Mouse (Mus musculus): ENCODE data around the gene Chst8. TPM values are rescaled to one million over a fixed set of nuclear protein-coding genes. Genes with fewer than 3 reads are reported as not detected.

The Chst8 gene
- polyA plus RNA-seq, 2 experiments, result 0.80 to 1.3 TPM

GRCm38 (mm10) chr7:34696086-34696485 is 116.4 kb downstream of the Chst8 start:
- Histone ChIP-seq H3K27me3 (ENCODE audit: control insufficient read depth, insufficient read depth, low read length) (no peaks in the 10 kb centered on the region), H3K4me3 (replicated peaks; ENCODE audit: low read length) (no peak overlapping the region), H3K4me2 (replicated peaks; ENCODE audit: low read depth, low read length, severe bottlenecking) (no peak overlapping the region), H3K27ac (replicated peaks; ENCODE audit: low read depth, low read length) (no peak overlapping the region), H3K4me1 (ENCODE audit: control insufficient read depth, insufficient read depth, low read length) (no peaks in the 10 kb centered on the region), H3K9me3 (ENCODE audit: control insufficient read depth, low read length) (no peaks in the 10 kb centered on the region), H3K9ac (ENCODE audit: low read depth, low read length, severe bottlenecking) (no peak overlapping the region), H3K36me3 (ENCODE audit: control insufficient read depth, insufficient read depth, low read length) (no peaks in the 10 kb centered on the region)
- WGBS, result 66% methylated on average over 9 of the region's 9 CpGs
- ATAC-seq (ENCODE audit: low FRiP score, low read depth) (no peak), DNase-seq (ENCODE audit: low spot score) (no peak)
- no peak for TF ChIP-seq POLR2A (IDR thresholded peaks at IDR 0.05; ENCODE audit: borderline replicate concordance, extremely low read depth, insufficient read depth, insufficient read length)

- Histone ChIP-seq H3K9ac (ENCODE audit: low read depth, low read length, severe bottlenecking) (no peak overlapping the region), H3K4me2 (replicated peaks; ENCODE audit: low read depth, low read length, severe bottlenecking) (no peak overlapping the region), H3K27me3 (ENCODE audit: control insufficient read depth, insufficient read depth, low read length) (no peaks in the 10 kb centered on the region), H3K27ac (replicated peaks; ENCODE audit: low read depth, low read length) (no peak overlapping the region), H3K9me3 (ENCODE audit: control insufficient read depth, low read length) (no peaks in the 10 kb centered on the region), H3K4me3 (replicated peaks; ENCODE audit: low read length) (no peak overlapping the region), H3K4me1 (ENCODE audit: control insufficient read depth, insufficient read depth, low read length) (no peaks in the 10 kb centered on the region), H3K36me3 (ENCODE audit: control insufficient read depth, insufficient read depth, low read length) (no peaks in the 10 kb centered on the region)
- ATAC-seq (ENCODE audit: low FRiP score, low read depth) (no peak), DNase-seq (ENCODE audit: low spot score) (no peak)
- WGBS, result 38% methylated on average over 9 of the region's 9 CpGs
- TF ChIP-seq POLR2A (IDR thresholded peaks at IDR 0.05; ENCODE audit: borderline replicate concordance, extremely low read depth, insufficient read depth, insufficient read length), result no peak
Measured at GRCm38 (mm10) chr7:34694898-34695297, 117.6 kb downstream of the Chst8 start.

- Histone ChIP-seq H3K36me3 (ENCODE audit: control insufficient read depth, insufficient read depth, low read length) (no peaks in the 10 kb centered on the region), H3K4me1 (ENCODE audit: control insufficient read depth, insufficient read depth, low read length) (0 out of 2 replicates have a peak, but pooled peaks cover 2% of the 10 kb centered on the region), H3K4me2 (replicated peaks; ENCODE audit: low read depth, low read length, severe bottlenecking) (no peak overlapping the region), H3K9ac (ENCODE audit: low read depth, low read length, severe bottlenecking) (no peak overlapping the region), H3K27ac (replicated peaks; ENCODE audit: low read depth, low read length) (no peak overlapping the region), H3K4me3 (replicated peaks; ENCODE audit: low read length) (no peak overlapping the region), H3K27me3 (ENCODE audit: control insufficient read depth, insufficient read depth, low read length) (no peaks in the 10 kb centered on the region), H3K9me3 (ENCODE audit: control insufficient read depth, low read length) (no peaks in the 10 kb centered on the region)
- 96% methylated on average over 13 of the region's 13 CpGs for WGBS
- no peak for DNase-seq (ENCODE audit: low spot score)
- no peak for TF ChIP-seq POLR2A (IDR thresholded peaks at IDR 0.05; ENCODE audit: borderline replicate concordance, extremely low read depth, insufficient read depth, insufficient read length)
- ATAC-seq (ENCODE audit: low FRiP score, low read depth), result no peak
Measured at GRCm38 (mm10) chr7:34693916-34694315, 118.6 kb downstream of the Chst8 start.

- ATAC-seq (ENCODE audit: low FRiP score, low read depth) (no peak), DNase-seq (ENCODE audit: low spot score) (no peak)
- no peak for TF ChIP-seq POLR2A (IDR thresholded peaks at IDR 0.05; ENCODE audit: borderline replicate concordance, extremely low read depth, insufficient read depth, insufficient read length)
- Histone ChIP-seq H3K27me3 (ENCODE audit: control insufficient read depth, insufficient read depth, low read length) (no peaks in the 10 kb centered on the region), H3K9me3 (ENCODE audit: control insufficient read depth, low read length) (no peaks in the 10 kb centered on the region), H3K4me1 (ENCODE audit: control insufficient read depth, insufficient read depth, low read length) (0 out of 2 replicates have a peak, but pooled peaks cover 3% of the 10 kb centered on the region), H3K27ac (replicated peaks; ENCODE audit: low read depth, low read length) (no peak overlapping the region), H3K4me2 (replicated peaks; ENCODE audit: low read depth, low read length, severe bottlenecking) (no peak overlapping the region), H3K4me3 (replicated peaks; ENCODE audit: low read length) (no peak overlapping the region), H3K36me3 (ENCODE audit: control insufficient read depth, insufficient read depth, low read length) (no peaks in the 10 kb centered on the region), H3K9ac (ENCODE audit: low read depth, low read length, severe bottlenecking) (no peak overlapping the region)
- WGBS, result 79% methylated on average over 4 of the region's 4 CpGs
Measured at GRCm38 (mm10) chr7:34693072-34693471, 119.4 kb downstream of the Chst8 start.

GRCm38 (mm10) chr7:34690111-34690510 is 122.4 kb downstream of the Chst8 start:
- ATAC-seq (ENCODE audit: low FRiP score, low read depth) (no peak), DNase-seq (ENCODE audit: low spot score) (no peak)
- 60% methylated on average over 13 of the region's 13 CpGs for WGBS

GRCm38 (mm10) chr7:34689028-34689427 is 123.5 kb downstream of the Chst8 start:
- DNase-seq (ENCODE audit: low spot score) (peak; percentile 16), ATAC-seq (ENCODE audit: low FRiP score, low read depth) (no peak)
- no peaks in the 10 kb centered on the region; the same call in 1 of the 2 replicates for H3K27me3 ChIP-seq (ENCODE audit: control insufficient read depth, insufficient read depth, low read length)
- no peak for TF ChIP-seq POLR2A (IDR thresholded peaks at IDR 0.05; ENCODE audit: borderline replicate concordance, extremely low read depth, insufficient read depth, insufficient read length)
- 0 out of 2 replicates have a peak, but pooled peaks cover 3% of the 10 kb centered on the region for H3K4me1 ChIP-seq (ENCODE audit: control insufficient read depth, insufficient read depth, low read length)
- H3K9me3 ChIP-seq (ENCODE audit: control insufficient read depth, low read length), result no peaks in the 10 kb centered on the region
- no peaks in the 10 kb centered on the region for H3K36me3 ChIP-seq (ENCODE audit: control insufficient read depth, insufficient read depth, low read length)
- H3K4me3 ChIP-seq (replicated peaks; ENCODE audit: low read length), result no peak overlapping the region
- H3K27ac ChIP-seq (replicated peaks; ENCODE audit: low read depth, low read length), result no peak overlapping the region
- 39% methylated on average over 6 of the region's 6 CpGs for WGBS
- no peak overlapping the region for H3K4me2 ChIP-seq (replicated peaks; ENCODE audit: low read depth, low read length, severe bottlenecking)
- no peak overlapping the region for H3K9ac ChIP-seq (ENCODE audit: low read depth, low read length, severe bottlenecking)

More at GRCm38 (mm10) chr7:34690111-34690510, 122.4 kb downstream of the Chst8 start:
- H3K27ac ChIP-seq (replicated peaks; ENCODE audit: low read depth, low read length), result no peak overlapping the region
- H3K27me3 ChIP-seq (ENCODE audit: control insufficient read depth, insufficient read depth, low read length), result no peaks in the 10 kb centered on the region; the same call in 1 of the 2 replicates
- no peak for TF ChIP-seq POLR2A (IDR thresholded peaks at IDR 0.05; ENCODE audit: borderline replicate concordance, extremely low read depth, insufficient read depth, insufficient read length)
- no peaks in the 10 kb centered on the region for H3K9me3 ChIP-seq (ENCODE audit: control insufficient read depth, low read length)
- no peaks in the 10 kb centered on the region for H3K36me3 ChIP-seq (ENCODE audit: control insufficient read depth, insufficient read depth, low read length)
- H3K4me2 ChIP-seq (replicated peaks; ENCODE audit: low read depth, low read length, severe bottlenecking), result no peak overlapping the region
- H3K4me1 ChIP-seq (ENCODE audit: control insufficient read depth, insufficient read depth, low read length), result 0 out of 2 replicates have a peak, but pooled peaks cover 3% of the 10 kb centered on the region
- H3K4me3 ChIP-seq (replicated peaks; ENCODE audit: low read length), result no peak overlapping the region
- no peak overlapping the region for H3K9ac ChIP-seq (ENCODE audit: low read depth, low read length, severe bottlenecking)

Measured in limb, embryonic 14.5 days (tissue).